Mouse (Mus musculus) heart, embryonic 15.5 days (tissue): ENCODE measurements around the gene Erbb4. TPM values are rescaled to one million over a fixed set of nuclear protein-coding genes. Genes with fewer than 3 reads are reported as not detected.

Experiments used
- ATAC-seq: fragments of 200-750 bp; cut with Nextera tagmentation; replicated peaks from 2 replicates; pipeline ENCODE4 v1.8.0; 2017; ENCODE audit warnings: low read depth, moderate TSS enrichment; ENCODE audit not compliant: insufficient number of reproducible peaks, insufficient read depth, low FRiP score
- H3K27ac ChIP-seq: fragments of 300-500 bp; sonication (generic); 2 replicates; pipeline ENCODE4 v1.5.1; 2015; ENCODE audit warnings: mild to moderate bottlenecking, inconsistent platforms
- H3K27me3 ChIP-seq: fragments of 300-500 bp; sonication (generic); 2 replicates; pipeline ENCODE4 v1.6.1; 2015; ENCODE audit warnings: inconsistent platforms
- H3K36me3 ChIP-seq: fragments of 300-500 bp; sonication (generic); 2 replicates; pipeline ENCODE4 v1.6.1; 2015; ENCODE audit warnings: mild to moderate bottlenecking, inconsistent platforms
- H3K4me1 ChIP-seq: fragments of 300-500 bp; sonication (generic); replicated peaks from 2 replicates; pipeline ENCODE4 v1.6.1; 2015; ENCODE audit warnings: inconsistent platforms
- H3K4me2 ChIP-seq: fragments of 300-500 bp; sonication (generic); 2 replicates; pipeline ENCODE4 v1.6.1; 2015; ENCODE audit warnings: inconsistent platforms, mild to moderate bottlenecking, moderate library complexity
- H3K4me3 ChIP-seq: fragments of 300-500 bp; sonication (generic); 2 replicates; pipeline ENCODE4 v1.5.1; 2015; ENCODE audit warnings: mild to moderate bottlenecking, inconsistent platforms
- H3K9ac ChIP-seq: fragments of 300-500 bp; sonication (generic); 2 replicates; pipeline ENCODE4 v1.6.1; 2015; ENCODE audit warnings: mild to moderate bottlenecking, inconsistent platforms
- H3K9me3 ChIP-seq: fragments of 300-500 bp; sonication (generic); replicated peaks from 2 replicates; pipeline ENCODE4 v1.6.1; 2016; ENCODE audit warnings: inconsistent platforms
- WGBS: fragments of 180-500 bp; shearing (Covaris S2); methylation state at CpG from one replicate; pipeline ENCODE4 v1.1.7; 2015; ENCODE audit warnings: mixed read lengths; 5-methylcytosine and 5-hydroxymethylcytosine counted together
- polyA plus RNA-seq: library from polyadenylated mRNA; unstranded; fragments of >200 nt; fragmentation: Nextera tagmentation; extraction: Ambion mirVana; gene quantifications from 2 replicates; pipeline ENCODE4 v1.2.1, GENCODE M21; 2015

Erbb4 gene
- polyA plus RNA-seq, 1 experiment from 2014 or later, result 6.6 TPM

DNA sequence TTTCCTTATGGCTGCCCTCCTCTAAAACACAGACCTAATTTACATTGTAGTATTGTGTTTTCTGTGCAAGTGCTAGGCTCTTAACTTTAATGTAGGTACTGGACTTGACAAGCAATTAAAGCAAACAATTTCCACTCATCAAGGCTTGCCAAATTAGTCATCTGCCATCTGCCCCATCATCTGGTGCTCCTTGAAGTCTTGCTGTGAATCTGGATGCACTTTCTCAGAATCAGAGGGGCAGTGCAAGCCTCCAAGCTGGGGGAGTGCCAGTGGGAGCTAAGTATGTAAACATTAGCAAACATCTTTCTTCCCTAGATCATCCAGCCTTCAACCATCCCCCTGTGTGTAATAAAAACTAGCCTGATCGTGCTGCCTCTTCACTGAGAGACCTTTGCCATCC, 358.9 kb downstream of the Erbb4 start:
- Histone ChIP-seq H3K4me3 (no peak overlapping the region), H3K27me3 (no peaks in the 10 kb centered on the region), H3K9me3 (no peaks in the 10 kb centered on the region), H3K4me2 (no peak overlapping the region), H3K36me3 (no peaks in the 10 kb centered on the region), H3K9ac (no peak overlapping the region), H3K4me1 (no peaks in the 10 kb centered on the region), H3K27ac (no peak overlapping the region)
- WGBS, result 44% methylated on average over 1 of the region's 1 CpGs
- no peak for ATAC-seq

DNA sequence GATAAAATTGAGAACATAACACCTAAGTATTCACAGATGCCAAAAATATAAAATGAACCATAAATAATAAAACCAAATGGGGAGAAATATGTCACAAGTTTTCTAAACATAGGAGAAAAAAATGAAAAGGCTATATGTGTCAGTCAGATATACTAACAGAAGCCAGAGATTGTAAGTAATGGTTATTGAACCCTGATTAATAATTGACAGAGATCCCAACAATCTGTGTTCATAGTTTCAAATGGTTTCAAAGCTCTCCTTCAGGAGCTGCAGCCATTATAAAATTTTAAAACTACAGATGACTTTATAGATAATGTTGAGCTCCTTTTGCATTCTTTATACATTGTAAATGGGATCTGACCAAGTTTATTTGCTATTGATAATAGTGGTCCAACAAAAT, 426.4 kb downstream of the Erbb4 start:
- Histone ChIP-seq H3K27me3 (no peaks in the 10 kb centered on the region), H3K4me1 (no peaks in the 10 kb centered on the region), H3K4me3 (no peak overlapping the region), H3K9me3 (no peaks in the 10 kb centered on the region), H3K27ac (no peak overlapping the region), H3K9ac (no peak overlapping the region), H3K4me2 (no peak overlapping the region), H3K36me3 (no peaks in the 10 kb centered on the region)
- ATAC-seq, result no peak

DNA sequence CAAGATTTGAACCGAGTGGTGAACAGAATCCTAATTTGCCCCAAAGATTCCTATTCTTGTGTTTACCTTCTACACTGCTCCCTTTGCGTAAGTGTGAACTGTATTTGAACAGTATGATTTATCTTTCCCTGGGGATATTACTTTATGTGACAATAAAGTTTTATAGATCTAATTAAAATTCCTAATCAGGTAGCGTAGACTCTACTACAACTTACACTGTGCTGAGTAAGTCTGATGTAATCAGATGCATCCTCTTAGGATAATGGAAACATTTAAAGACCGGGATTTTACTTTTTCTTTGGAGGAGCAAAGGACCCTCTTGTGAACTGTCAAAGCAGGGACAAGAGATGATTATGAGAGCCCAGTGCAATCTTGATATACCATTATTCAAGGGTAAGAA, 433.2 kb downstream of the Erbb4 start:
- WGBS, result 89% methylated on average over 4 of the region's 4 CpGs

DNA sequence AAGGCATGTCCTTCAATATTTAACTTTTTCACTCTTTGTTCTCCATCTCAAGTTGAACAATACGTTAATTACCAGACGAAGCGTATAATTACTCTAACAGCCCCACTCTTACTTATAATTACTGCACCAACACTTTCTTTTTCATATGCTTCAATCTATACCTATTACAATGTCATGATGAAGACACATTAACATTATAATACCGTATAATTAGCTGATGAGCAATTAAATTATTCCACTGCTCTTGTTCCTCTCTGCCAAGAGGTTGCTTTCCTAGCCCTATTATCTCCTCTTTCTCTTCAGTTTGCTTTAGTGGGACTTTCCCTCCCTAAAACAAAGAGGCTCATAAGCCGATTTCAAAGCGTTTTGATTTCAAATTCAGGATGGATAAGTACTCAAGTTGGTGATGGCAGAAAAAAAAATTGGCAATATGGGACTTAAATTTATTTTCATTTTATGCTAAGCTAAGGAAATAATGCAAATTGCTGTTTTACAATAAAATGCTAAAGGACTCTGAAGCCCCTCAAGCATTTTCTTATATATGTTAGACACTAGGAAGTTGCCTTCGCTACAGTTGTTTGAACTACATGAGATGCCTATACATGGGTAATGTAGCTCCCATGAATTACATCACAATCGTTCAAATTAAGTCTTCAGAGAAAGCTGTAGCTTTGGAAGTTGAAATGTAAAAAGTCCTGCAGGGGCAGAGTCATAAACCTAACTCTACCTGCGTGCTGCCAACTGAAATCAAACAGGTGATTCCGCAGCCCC, 440.8 kb downstream of the Erbb4 start:
- Histone ChIP-seq H3K36me3 (no peaks in the 10 kb centered on the region), H3K9ac (no peak overlapping the region), H3K4me1 (0 out of 2 replicates have a peak, but pooled peaks cover 2% of the 10 kb centered on the region), H3K4me2 (no peak overlapping the region), H3K27me3 (no peaks in the 10 kb centered on the region), H3K27ac (no peak overlapping the region), H3K9me3 (no peaks in the 10 kb centered on the region), H3K4me3 (no peak overlapping the region)
- ATAC-seq, result no peak
- 88% methylated on average over 10 of the region's 10 CpGs for WGBS

More for the DNA sequence above, 433.2 kb downstream of the Erbb4 start:
- H3K4me1 ChIP-seq, result no peaks in the 10 kb centered on the region
- no peak overlapping the region for H3K9ac ChIP-seq
- H3K27me3 ChIP-seq, result no peaks in the 10 kb centered on the region
- no peak overlapping the region for H3K27ac ChIP-seq
- no peaks in the 10 kb centered on the region for H3K36me3 ChIP-seq
- no peaks in the 10 kb centered on the region for H3K9me3 ChIP-seq
- H3K4me2 ChIP-seq, result no peak overlapping the region
- H3K4me3 ChIP-seq, result no peak overlapping the region
- no peak for ATAC-seq

DNA sequence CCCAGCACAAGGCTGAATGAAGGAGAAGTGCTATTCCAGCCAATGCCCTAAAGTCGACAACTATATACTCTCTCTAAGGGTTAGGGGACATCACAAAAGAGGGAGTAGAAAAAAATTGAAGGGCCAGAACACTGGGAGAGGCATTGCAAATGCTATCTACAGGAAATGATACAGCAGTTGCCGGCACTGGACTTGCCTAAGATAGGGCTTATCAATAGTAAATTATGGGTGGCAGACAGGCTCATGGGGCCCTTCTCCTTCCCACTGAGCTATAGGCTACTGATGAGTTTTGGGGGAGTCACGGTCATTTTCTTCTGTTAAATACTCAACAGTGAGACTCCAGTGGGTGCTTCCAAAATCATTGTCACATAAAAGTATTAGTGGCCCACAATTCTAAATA, 517.4 kb downstream of the Erbb4 start:
- H3K9me3 ChIP-seq, result no peaks in the 10 kb centered on the region
- H3K27me3 ChIP-seq, result no peaks in the 10 kb centered on the region
- no peaks in the 10 kb centered on the region for H3K4me1 ChIP-seq
- H3K4me3 ChIP-seq, result no peak overlapping the region
- ATAC-seq, result no peak
- WGBS, result 74% methylated on average over 3 of the region's 3 CpGs
- H3K4me2 ChIP-seq, result no peak overlapping the region
- no peak overlapping the region for H3K27ac ChIP-seq
- H3K36me3 ChIP-seq, result no peaks in the 10 kb centered on the region
- H3K9ac ChIP-seq, result no peak overlapping the region

DNA sequence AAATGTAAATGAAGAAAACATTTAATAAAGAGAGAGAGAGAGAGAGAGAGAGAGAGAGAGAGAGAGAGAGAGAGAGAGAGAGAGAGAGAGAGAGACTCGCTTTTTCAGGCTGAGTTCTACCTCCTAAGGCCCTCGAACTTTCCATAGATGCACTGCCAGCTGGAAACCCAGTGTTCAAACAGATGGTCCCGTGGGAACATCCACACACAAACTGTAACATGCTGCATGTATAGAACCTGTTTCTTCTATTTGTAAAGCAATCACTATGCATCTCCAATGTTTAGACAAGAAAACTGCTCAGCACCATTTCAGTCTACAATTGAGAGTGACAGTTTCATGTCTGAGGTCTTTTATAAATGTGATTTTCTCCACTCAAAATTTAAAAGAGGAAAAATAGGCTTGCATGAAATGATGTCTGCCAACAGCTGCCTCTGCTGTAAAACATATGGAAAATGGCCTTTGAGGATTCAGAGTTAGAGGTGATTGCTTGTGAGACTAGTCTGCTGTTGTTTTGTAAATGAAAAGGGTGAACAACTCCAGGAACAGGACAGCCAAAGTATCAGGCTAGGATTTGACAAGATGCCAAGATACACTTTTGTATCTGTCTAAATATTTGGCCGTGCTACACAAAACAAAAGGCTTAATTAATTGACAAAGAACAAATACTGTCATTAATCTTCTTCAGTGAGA, 533.9 kb downstream of the Erbb4 start:
- Histone ChIP-seq H3K9me3 (no peaks in the 10 kb centered on the region), H3K4me2 (no peak overlapping the region), H3K4me1 (0 out of 2 replicates have a peak, but pooled peaks cover 4% of the 10 kb centered on the region), H3K4me3 (no peak overlapping the region), H3K27me3 (no peaks in the 10 kb centered on the region), H3K9ac (no peak overlapping the region), H3K36me3 (no peaks in the 10 kb centered on the region), H3K27ac (no peak overlapping the region)
- WGBS, result 60% methylated on average over 4 of the region's 4 CpGs
- ATAC-seq, result no peak

DNA sequence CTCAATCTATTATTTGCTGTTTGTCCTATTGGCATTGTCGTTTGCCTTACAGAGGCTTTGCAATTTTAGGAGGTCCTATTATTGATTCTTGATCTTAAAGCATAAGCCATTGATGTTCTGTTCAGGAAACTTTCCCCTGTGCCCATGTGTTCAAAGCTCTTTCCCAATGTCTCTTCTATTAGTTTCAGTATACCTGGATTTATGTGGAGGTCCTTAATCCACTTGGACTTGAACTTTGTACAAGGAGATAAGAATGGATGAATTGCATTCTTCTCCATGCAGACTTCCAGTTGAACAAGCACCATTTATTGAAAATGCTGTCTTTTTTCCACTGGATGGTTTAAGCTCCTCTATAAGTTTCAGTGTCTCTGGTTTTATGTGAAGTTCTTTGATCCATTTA, 536.9 kb downstream of the Erbb4 start:
- ATAC-seq, result no peak
- Histone ChIP-seq H3K27ac (no peak overlapping the region), H3K4me3 (no peak overlapping the region), H3K9ac (no peak overlapping the region), H3K36me3 (no peaks in the 10 kb centered on the region), H3K9me3 (no peaks in the 10 kb centered on the region), H3K27me3 (no peaks in the 10 kb centered on the region), H3K4me1 (0 out of 2 replicates have a peak, but pooled peaks cover 2% of the 10 kb centered on the region), H3K4me2 (no peak overlapping the region)
- WGBS, result 85% methylated on average over 1 of the region's 1 CpGs

DNA sequence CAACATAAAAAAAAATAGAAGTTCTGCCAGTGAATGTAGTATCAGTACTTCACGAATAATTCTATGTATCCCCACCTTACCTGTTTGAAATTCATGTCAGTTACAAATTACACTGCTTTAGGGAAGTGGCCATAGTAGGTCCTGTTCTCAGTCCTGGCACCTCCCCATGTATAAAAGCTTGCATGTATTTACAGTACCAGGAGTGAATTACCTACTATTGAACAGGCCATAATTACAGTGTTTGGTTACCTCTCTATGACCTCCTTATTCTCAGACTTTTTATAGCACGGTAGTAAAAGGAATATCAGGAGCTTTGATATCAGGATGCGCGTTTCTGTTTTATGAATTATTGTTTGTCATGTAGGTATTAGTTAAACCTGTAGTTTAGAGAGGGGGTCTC, 564.9 kb downstream of the Erbb4 start:
- H3K9me3 ChIP-seq, result no peaks in the 10 kb centered on the region
- WGBS, result 80% methylated on average over 4 of the region's 4 CpGs
- H3K4me2 ChIP-seq, result no peak overlapping the region
- no peak overlapping the region for H3K9ac ChIP-seq
- no peak overlapping the region for H3K27ac ChIP-seq
- no peak for ATAC-seq
- no peaks in the 10 kb centered on the region for H3K27me3 ChIP-seq
- H3K36me3 ChIP-seq, result no peaks in the 10 kb centered on the region
- H3K4me1 ChIP-seq, result no peaks in the 10 kb centered on the region
- no peak overlapping the region for H3K4me3 ChIP-seq

DNA sequence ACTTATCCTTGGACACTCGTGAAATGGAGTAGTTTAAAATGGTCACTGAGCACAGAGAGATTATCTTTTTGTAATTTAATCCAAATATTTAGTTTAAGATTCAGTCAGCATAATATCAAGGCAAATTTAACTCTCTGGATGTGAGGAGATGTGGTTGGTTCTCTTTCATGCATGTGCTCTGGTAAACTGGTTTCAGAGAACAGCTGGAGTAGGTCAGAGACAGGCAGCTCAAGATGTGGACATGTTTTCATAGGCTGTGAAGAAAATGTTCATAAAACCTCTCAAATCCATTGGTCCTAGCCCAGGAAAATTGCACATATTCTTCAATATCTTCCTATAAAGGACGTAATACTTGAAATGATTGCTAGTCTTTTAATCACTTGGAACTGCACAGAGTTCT, 590.0 kb downstream of the Erbb4 start:
- no peaks in the 10 kb centered on the region for H3K9me3 ChIP-seq
- H3K4me2 ChIP-seq, result no peak overlapping the region
- H3K4me1 ChIP-seq, result no peaks in the 10 kb centered on the region
- H3K27me3 ChIP-seq, result no peaks in the 10 kb centered on the region
- H3K27ac ChIP-seq, result no peak overlapping the region
- no peak for ATAC-seq
- WGBS, result 68% methylated on average over 2 of the region's 2 CpGs
- no peak overlapping the region for H3K4me3 ChIP-seq
- H3K36me3 ChIP-seq, result no peaks in the 10 kb centered on the region
- H3K9ac ChIP-seq, result no peak overlapping the region

DNA sequence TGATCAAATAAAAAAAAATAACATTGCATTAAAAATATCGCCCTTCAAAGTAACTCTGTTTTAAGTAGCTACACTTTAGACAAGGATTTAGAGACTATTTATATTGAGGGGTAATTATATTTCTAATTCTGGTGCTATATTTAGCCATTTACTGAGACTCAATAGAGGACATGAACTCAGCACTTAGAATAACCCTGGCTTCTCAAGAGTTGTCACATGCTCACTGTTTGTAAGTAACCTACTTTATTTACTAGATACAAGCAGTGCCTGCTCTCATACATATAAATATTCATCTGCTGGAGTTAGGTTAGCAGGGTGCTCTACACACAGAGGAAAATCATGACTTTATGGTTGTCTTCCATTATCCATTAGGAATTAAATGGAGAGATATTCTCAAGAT, 604.0 kb downstream of the Erbb4 start:
- Histone ChIP-seq H3K9ac (no peak overlapping the region), H3K4me1 (peaks cover 7% of the 10 kb centered on the region), H3K36me3 (no peaks in the 10 kb centered on the region), H3K27me3 (no peaks in the 10 kb centered on the region), H3K9me3 (no peaks in the 10 kb centered on the region), H3K27ac (no peak overlapping the region; the same call in 1 of the 2 replicates), H3K4me3 (no peak overlapping the region), H3K4me2 (no peak overlapping the region)
- 0 out of 2 replicates have a peak, but pooled peaks have one; percentile 53 for ATAC-seq
- WGBS, result 39% methylated on average over 1 of the region's 1 CpGs

DNA sequence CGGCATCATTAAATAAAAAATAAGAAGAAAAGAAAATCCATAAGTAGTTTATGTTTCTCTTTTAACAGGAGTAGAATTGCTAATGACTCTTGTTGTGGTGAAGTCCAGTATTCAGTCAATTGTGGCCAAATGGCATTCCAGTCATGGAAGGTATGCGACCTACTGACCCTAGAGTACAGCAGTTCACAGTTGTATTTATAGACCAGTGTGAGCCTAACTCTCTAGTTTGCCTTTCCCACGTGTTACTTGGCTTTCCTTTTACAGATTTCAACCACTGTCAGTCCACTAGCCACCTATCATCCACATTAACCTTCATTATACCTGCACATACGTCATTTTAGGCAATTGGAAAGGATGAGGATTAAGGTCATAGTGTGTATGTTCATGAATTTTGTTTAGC, 606.3 kb downstream of the Erbb4 start:
- 0 out of 2 replicates have a peak, but pooled peaks have one; percentile 47 for ATAC-seq
- 26% methylated on average over 4 of the region's 4 CpGs for WGBS
- Histone ChIP-seq H3K27ac (no peak overlapping the region), H3K4me3 (no peak overlapping the region), H3K9ac (no peak overlapping the region), H3K9me3 (no peaks in the 10 kb centered on the region), H3K27me3 (no peaks in the 10 kb centered on the region), H3K4me2 (no peak overlapping the region), H3K4me1 (peaks cover 7% of the 10 kb centered on the region), H3K36me3 (no peaks in the 10 kb centered on the region)
